Mouse (Mus musculus) frontal cortex, postnatal 36 days (tissue): ENCODE measurements around the gene Ctnnbl1.

ENCODE experiments used
- DNase-seq, 2 experiments: peaks; one replicate each; pipeline ENCODE4 v3.0.0; 2022; ENCODE audit warnings: low spot score in 2 of 2

The Ctnnbl1 gene

GRCm38 (mm10) chr2:157793851-157794332, 56.7 kb downstream of the Ctnnbl1 start:
- DNase-seq, result no peak

- no peak for DNase-seq
Measured at GRCm38 (mm10) chr2:157795627-157796423, 58.6 kb downstream of the Ctnnbl1 start.

- no peak for DNase-seq
Measured at GRCm38 (mm10) chr2:157799533-157799932, 62.3 kb downstream of the Ctnnbl1 start.

- DNase-seq, result no peak
Measured at GRCm38 (mm10) chr2:157800288-157800687, 63.1 kb downstream of the Ctnnbl1 start.

- DNase-seq, result no peak
Measured at GRCm38 (mm10) chr2:157800746-157801501, 63.7 kb downstream of the Ctnnbl1 start.

GRCm38 (mm10) chr2:157801505-157802357, 64.5 kb downstream of the Ctnnbl1 start:
- DNase-seq, result no peak

- DNase-seq, result no peak
Measured at GRCm38 (mm10) chr2:157802666-157803065, 65.5 kb downstream of the Ctnnbl1 start.

GRCm38 (mm10) chr2:157804388-157804787, 67.2 kb downstream of the Ctnnbl1 start:
- peak in 1 of 2 experiments; percentile 77 for DNase-seq

- DNase-seq, result no peak
Measured at GRCm38 (mm10) chr2:157805091-157805490, 67.9 kb downstream of the Ctnnbl1 start.

- no peak for DNase-seq
Measured at GRCm38 (mm10) chr2:157807076-157807475, 69.9 kb downstream of the Ctnnbl1 start.

- DNase-seq, result peak; percentile 47 to 59
Measured at GRCm38 (mm10) chr2:157807621-157808367, 70.6 kb downstream of the Ctnnbl1 start.

GRCm38 (mm10) chr2:157808368-157808923, 71.2 kb downstream of the Ctnnbl1 start:
- DNase-seq, result no peak

- DNase-seq, result no peak
Measured at GRCm38 (mm10) chr2:157809341-157809740, 72.1 kb downstream of the Ctnnbl1 start.

GRCm38 (mm10) chr2:157810749-157811148, 73.5 kb downstream of the Ctnnbl1 start:
- no peak for DNase-seq

- no peak for DNase-seq
Measured at GRCm38 (mm10) chr2:157813121-157813520, 75.9 kb downstream of the Ctnnbl1 start.

- DNase-seq, result no peak
Measured at GRCm38 (mm10) chr2:157814116-157814964, 77.1 kb downstream of the Ctnnbl1 start.

GRCm38 (mm10) chr2:157814965-157815283, 77.7 kb downstream of the Ctnnbl1 start:
- no peak for DNase-seq

GRCm38 (mm10) chr2:157817672-157818071, 80.5 kb downstream of the Ctnnbl1 start:
- no peak for DNase-seq

- DNase-seq, result no peak
Measured at GRCm38 (mm10) chr2:157818576-157819320, 81.5 kb downstream of the Ctnnbl1 start.
